Mouse (Mus musculus) kidney, embryonic 15.5 days (tissue): ENCODE results near the gene Irf2. TPM values are rescaled to one million over a fixed set of nuclear protein-coding genes. Genes with fewer than 3 reads are reported as not detected.
A peak's percentile ranks its signal among the peaks of the same experiment; 100 is the strongest.

ENCODE experiments used
- ATAC-seq: fragments of 200-750 bp; cut with Nextera tagmentation; replicated peaks from 2 replicates; pipeline ENCODE4 v1.8.0; 2017; ENCODE audit warnings: moderate TSS enrichment; ENCODE audit not compliant: low FRiP score
- H3K27ac ChIP-seq: fragments of 300-500 bp; sonication (generic); 2 replicates; pipeline ENCODE4 v1.5.1; 2015; ENCODE audit warnings: mild to moderate bottlenecking, inconsistent platforms
- H3K27me3 ChIP-seq: fragments of 300-500 bp; sonication (generic); 2 replicates; pipeline ENCODE4 v1.6.1; 2015; ENCODE audit warnings: inconsistent platforms
- H3K36me3 ChIP-seq: fragments of 300-500 bp; sonication (generic); 2 replicates; pipeline ENCODE4 v1.6.1; 2015; ENCODE audit warnings: inconsistent platforms
- H3K4me1 ChIP-seq: fragments of 300-500 bp; sonication (generic); 2 replicates; pipeline ENCODE4 v1.6.1; 2015; ENCODE audit warnings: inconsistent platforms
- H3K4me2 ChIP-seq: fragments of 300-500 bp; sonication (generic); 2 replicates; pipeline ENCODE4 v1.6.1; 2015; ENCODE audit warnings: moderate library complexity, mild to moderate bottlenecking, inconsistent platforms
- H3K4me3 ChIP-seq: fragments of 300-500 bp; sonication (generic); replicated peaks from 2 replicates; pipeline ENCODE4 v1.5.1; 2015; ENCODE audit warnings: mild to moderate bottlenecking, inconsistent platforms
- H3K9ac ChIP-seq: fragments of 300-500 bp; sonication (generic); 2 replicates; pipeline ENCODE4 v1.6.1; 2015; ENCODE audit warnings: mild to moderate bottlenecking, inconsistent platforms
- H3K9me3 ChIP-seq: fragments of 300-500 bp; sonication (generic); replicated peaks from 2 replicates; pipeline ENCODE4 v1.6.1; 2016; ENCODE audit warnings: inconsistent platforms
- WGBS: fragments of 180-500 bp; shearing (Covaris S2); methylation state at CpG from one replicate; pipeline ENCODE4 v1.1.7; 2015; ENCODE audit warnings: mixed read lengths; 5-methylcytosine and 5-hydroxymethylcytosine counted together
- polyA plus RNA-seq: library from polyadenylated mRNA; unstranded; fragments of >200 nt; fragmentation: Nextera tagmentation; extraction: Ambion mirVana; gene quantifications from 2 replicates; pipeline ENCODE4 v1.2.1, GENCODE M21; 2015

The Irf2 gene
- polyA plus RNA-seq, 1 experiment from 2014 or later = 18.4 TPM

DNA sequence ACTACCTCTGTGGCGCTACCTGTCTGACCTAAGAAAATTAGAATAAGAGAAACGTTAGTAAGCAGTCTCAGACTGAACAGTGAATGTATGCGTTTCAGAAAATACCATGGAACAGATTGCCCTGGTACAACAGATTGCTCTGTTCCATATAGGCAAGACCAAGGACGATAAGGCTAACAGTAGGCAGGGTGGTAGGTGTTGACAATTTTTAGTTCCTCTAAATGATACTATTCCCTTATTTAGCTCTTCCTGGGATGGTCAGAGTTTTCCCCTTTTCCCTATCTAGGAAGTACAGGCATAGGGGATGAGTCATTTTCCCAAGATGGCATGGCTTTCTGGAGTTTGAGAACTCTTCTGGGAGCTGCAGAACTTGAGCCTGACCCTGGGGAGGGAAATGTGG is 73.4 kb downstream of the Irf2 start:
- H3K27ac ChIP-seq = no peak overlapping the region
- H3K36me3 ChIP-seq = peaks cover 48% of the 10 kb centered on the region
- no peak for ATAC-seq
- H3K9ac ChIP-seq = no peak overlapping the region
- H3K4me3 ChIP-seq = no peak overlapping the region
- no peak overlapping the region for H3K4me2 ChIP-seq
- no peaks in the 10 kb centered on the region for H3K9me3 ChIP-seq
- H3K27me3 ChIP-seq = no peaks in the 10 kb centered on the region
- peaks cover under 1% of the 10 kb centered on the region; the same call in 1 of the 2 replicates for H3K4me1 ChIP-seq
- 89% methylated on average over 4 of the region's 4 CpGs for WGBS

DNA sequence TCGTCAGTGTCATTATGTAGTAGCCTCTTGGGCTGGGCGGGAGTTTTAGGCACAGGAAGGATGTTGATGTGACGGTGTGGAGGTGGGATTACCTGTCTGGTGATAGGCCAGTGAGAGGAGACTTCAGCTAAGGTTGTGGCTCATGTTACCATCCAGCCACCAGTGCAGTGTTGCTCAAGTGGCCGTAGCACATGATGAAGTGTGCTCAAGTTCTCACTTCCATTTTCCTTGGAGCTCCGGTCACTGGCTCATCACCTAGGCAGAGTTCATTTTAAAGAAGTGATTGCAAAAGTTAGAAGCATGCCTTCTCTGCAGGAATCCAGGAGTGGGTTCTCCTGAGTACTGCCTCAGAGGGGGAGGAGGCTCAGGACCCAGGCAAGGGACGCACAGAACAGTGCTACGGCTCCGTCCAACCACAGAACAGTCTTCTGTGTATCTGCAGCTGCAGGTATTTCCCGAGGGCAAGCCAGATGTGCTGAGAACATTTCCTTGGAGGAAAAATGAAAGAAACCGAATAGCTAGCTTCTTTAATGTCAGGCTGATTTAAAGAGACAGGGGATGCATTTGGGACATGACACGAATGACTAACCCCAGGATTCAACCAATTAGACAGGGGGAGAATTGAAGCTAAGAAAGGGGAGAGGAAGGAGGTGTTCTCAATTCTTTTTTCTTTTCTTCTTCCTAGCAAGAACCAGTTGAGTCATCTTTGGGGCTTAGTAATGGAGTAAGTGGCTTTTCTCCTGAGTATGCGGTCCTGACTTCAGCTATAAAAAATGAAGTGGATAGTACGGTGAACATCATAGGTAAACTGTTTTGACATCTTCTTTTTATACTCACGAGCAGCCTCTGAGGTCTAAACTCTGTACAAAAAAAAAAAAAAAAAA is 78.8 kb downstream of the Irf2 start:
- Histone ChIP-seq H3K36me3 (peaks cover 52% of the 10 kb centered on the region), H3K9ac (no peak overlapping the region), H3K27me3 (no peaks in the 10 kb centered on the region), H3K4me1 (peaks cover 8% of the 10 kb centered on the region), H3K9me3 (no peaks in the 10 kb centered on the region), H3K4me3 (no peak overlapping the region), H3K4me2 (no peak overlapping the region), H3K27ac (no peak overlapping the region)
- WGBS = 62% methylated on average over 14 of the region's 14 CpGs
- no peak for ATAC-seq

DNA sequence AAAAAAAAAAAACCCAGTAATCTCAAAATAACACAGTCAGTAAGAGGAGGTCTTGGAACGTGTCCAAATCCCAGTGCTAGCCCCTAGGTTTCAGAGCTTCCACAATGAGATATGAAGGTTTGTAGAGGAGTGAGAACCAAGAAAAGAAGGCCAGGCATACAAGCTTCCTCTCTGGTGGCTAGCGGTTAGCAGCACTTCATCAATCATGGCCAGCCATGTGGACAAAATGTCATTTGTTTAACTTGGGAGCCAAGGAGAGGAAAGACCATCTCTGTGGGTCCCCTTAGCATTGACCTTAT is 79.4 kb downstream of the Irf2 start:
- 52% methylated on average over 2 of the region's 2 CpGs for WGBS
- H3K4me1 ChIP-seq = peaks cover 8% of the 10 kb centered on the region
- H3K9ac ChIP-seq = no peak overlapping the region
- H3K36me3 ChIP-seq = peaks cover 57% of the 10 kb centered on the region
- H3K27me3 ChIP-seq = no peaks in the 10 kb centered on the region
- no peak overlapping the region for H3K4me2 ChIP-seq
- ATAC-seq = no peak
- no peak overlapping the region for H3K4me3 ChIP-seq
- H3K27ac ChIP-seq = no peak overlapping the region
- no peaks in the 10 kb centered on the region for H3K9me3 ChIP-seq

DNA sequence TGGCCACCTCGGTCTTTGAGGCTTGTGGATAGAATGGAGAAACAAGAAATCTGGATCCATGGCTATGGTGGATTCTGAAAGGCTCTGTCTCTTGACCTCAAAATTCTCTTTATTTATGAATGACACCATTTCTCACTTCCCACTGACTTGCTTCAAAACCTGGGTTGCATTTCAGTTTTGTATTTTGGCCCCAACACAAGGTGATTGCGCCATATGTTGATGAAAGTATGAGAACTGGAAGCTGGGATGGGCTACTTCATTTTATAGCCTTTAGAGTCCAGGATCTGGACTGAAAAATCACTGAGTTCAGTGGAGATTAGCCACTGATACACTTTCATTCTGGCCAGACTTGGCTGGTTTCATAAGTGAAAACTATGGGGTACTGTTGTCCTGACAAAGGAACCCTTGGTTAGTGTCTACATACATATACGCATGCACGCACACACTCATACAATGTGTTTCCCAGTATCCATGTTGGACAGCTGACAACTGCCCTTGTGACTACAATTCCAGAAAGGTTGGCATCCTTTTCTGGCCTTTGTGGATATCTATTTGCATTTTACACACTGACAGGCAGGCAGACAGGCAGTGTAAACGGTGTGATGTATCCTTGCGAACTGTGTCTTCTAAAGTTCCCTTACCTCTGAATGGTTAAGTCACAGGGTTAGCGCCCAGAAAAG is 89.3 kb downstream of the Irf2 start:
- no peak overlapping the region for H3K9ac ChIP-seq
- no peak for ATAC-seq
- no peak overlapping the region for H3K4me3 ChIP-seq
- 0 out of 2 replicates have a peak, but pooled peaks cover 3% of the 10 kb centered on the region for H3K4me1 ChIP-seq
- no peak overlapping the region for H3K27ac ChIP-seq
- no peaks in the 10 kb centered on the region for H3K27me3 ChIP-seq
- 89% methylated on average over 7 of the region's 7 CpGs for WGBS
- H3K36me3 ChIP-seq = peaks cover 7% of the 10 kb centered on the region; the same call in 1 of the 2 replicates
- no peak overlapping the region for H3K4me2 ChIP-seq
- no peaks in the 10 kb centered on the region for H3K9me3 ChIP-seq

DNA sequence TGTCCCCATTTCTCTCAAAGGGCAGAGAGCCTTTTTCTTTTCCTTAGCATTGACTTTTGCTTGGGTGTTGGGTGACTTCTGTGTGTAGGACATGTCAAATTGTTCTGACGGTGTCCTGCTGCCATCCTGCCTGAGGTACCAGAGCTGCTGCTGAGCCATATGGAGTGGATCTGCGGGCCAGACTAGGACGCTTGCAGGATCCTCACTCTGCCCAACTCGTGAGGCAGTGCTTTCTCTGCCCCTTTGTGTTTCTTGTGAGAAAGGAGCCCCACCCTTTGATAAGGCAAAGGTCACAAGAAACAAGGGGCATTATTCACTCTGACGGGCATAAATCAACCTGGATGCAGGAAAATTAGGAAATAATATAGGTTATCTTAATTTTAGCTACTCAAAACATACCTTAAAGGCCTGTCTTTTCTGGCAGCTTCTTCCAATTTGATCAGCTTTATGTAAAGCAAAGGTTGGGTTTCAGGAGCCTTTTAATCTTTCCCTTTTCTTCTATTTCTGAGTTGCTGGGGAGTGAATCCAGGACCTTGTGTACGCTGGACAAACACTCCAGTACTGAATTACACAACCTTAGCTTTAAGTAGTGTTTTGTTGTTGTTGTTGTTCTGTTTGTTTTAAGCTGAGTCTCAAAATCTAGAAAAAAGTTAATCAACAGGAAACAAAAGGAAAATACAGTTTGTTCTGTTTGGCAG is 90.0 kb downstream of the Irf2 start:
- no peaks in the 10 kb centered on the region for H3K27me3 ChIP-seq
- H3K27ac ChIP-seq = no peak overlapping the region
- 0 out of 2 replicates have a peak, but pooled peaks cover 3% of the 10 kb centered on the region for H3K4me1 ChIP-seq
- no peak for ATAC-seq
- H3K9ac ChIP-seq = no peak overlapping the region
- 66% methylated on average over 6 of the region's 6 CpGs for WGBS
- H3K4me2 ChIP-seq = no peak overlapping the region
- no peak overlapping the region for H3K4me3 ChIP-seq
- no peaks in the 10 kb centered on the region for H3K9me3 ChIP-seq
- H3K36me3 ChIP-seq = 0 out of 2 replicates have a peak, but pooled peaks cover under 1% of the 10 kb centered on the region

DNA sequence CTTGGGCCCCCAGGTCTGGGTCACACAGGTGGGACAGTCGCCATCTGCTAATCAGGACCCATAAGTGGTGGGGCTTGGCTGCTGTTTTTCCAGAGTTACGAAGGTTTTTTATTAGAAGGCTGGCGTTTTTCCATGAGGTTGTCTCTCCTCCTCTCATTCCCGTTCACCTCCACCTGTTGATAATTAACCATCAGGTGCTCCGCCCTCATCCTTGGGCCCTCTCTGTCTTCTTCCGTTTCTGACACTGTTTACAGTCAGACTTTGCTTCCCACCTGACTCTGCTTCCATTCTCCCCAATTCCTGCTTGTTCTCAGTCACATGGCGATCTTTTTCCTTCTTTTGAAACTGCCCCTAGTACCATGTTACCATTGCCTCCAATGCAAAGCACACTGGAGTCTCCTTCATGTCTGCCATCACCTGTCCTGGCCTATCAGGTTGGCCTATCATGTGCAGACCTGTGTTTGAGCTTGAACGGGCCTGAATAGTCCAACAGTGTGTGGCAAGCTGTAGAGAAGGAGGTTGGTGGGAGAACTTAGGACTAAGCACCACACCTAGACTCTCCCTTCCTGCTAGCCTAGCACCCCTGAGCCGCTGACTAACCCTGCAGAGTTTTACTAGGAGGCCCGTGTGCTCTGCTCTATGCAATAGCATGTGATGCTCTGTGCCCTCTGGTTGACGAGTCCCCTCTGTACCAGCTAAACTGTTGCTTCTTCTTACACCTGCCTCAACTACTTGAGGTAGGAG is 90.8 kb downstream of the Irf2 start:
- Histone ChIP-seq H3K27ac (no peak overlapping the region), H3K9me3 (no peaks in the 10 kb centered on the region), H3K27me3 (no peaks in the 10 kb centered on the region), H3K36me3 (no peaks in the 10 kb centered on the region), H3K4me2 (no peak overlapping the region), H3K9ac (no peak overlapping the region), H3K4me1 (0 out of 2 replicates have a peak, but pooled peaks cover 3% of the 10 kb centered on the region), H3K4me3 (no peak overlapping the region)
- 68% methylated on average over 11 of the region's 11 CpGs for WGBS
- ATAC-seq = no peak

DNA sequence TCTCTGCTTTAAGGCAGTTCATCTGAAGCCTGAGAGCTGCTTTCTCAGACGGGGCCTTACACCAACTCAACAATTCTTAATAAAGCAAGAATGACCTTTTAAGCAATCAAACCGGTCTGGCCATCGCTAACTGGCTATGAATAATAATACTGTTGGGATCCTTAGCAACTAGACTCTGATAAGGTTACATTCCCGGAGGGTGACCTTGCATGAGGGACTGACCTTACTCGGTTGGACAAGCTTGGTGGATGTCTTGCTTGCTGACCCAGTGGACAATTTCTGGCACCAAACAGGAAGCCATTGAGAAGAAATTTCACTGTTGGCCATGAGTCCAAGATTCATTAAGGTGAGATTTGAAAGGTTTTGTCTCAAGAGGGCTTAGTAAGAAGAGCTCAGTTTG is 92.4 kb downstream of the Irf2 start:
- WGBS = 71% methylated on average over 5 of the region's 5 CpGs
- no peaks in the 10 kb centered on the region for H3K36me3 ChIP-seq
- peak overlapping the region; percentile 23; the same call in 1 of the 2 replicates for H3K27ac ChIP-seq
- no peaks in the 10 kb centered on the region for H3K27me3 ChIP-seq
- H3K4me1 ChIP-seq = 0 out of 2 replicates have a peak, but pooled peaks cover 3% of the 10 kb centered on the region
- no peak for ATAC-seq
- no peaks in the 10 kb centered on the region for H3K9me3 ChIP-seq
- H3K4me3 ChIP-seq = no peak overlapping the region
- H3K9ac ChIP-seq = no peak overlapping the region
- no peak overlapping the region for H3K4me2 ChIP-seq

DNA sequence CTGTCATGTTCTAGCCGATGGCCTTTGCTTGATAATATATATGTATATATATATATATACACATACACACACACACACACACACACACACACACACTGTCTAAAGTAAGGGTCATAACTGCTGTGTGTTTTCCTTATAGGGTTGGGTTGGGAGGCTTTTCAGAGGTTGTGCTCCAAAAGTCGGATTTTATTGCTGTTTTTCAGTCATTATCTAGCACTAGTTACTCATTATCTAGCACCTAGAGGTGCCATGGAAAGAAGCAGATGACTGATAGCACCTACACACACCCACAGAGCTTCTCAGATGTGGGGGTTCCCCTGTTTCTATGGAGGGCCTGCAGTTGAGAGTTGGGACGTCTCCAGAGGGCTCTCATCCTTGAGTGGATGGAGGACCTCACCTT is 92.9 kb downstream of the Irf2 start:
- 0 out of 2 replicates have a peak, but pooled peaks cover 3% of the 10 kb centered on the region for H3K4me1 ChIP-seq
- H3K27ac ChIP-seq = no peak overlapping the region
- H3K9ac ChIP-seq = no peak overlapping the region
- H3K9me3 ChIP-seq = no peaks in the 10 kb centered on the region
- ATAC-seq = no peak
- H3K36me3 ChIP-seq = 0 out of 2 replicates have a peak, but pooled peaks cover 4% of the 10 kb centered on the region
- H3K4me2 ChIP-seq = no peak overlapping the region
- WGBS = 69% methylated on average over 3 of the region's 3 CpGs
- H3K4me3 ChIP-seq = no peak overlapping the region
- H3K27me3 ChIP-seq = no peaks in the 10 kb centered on the region

DNA sequence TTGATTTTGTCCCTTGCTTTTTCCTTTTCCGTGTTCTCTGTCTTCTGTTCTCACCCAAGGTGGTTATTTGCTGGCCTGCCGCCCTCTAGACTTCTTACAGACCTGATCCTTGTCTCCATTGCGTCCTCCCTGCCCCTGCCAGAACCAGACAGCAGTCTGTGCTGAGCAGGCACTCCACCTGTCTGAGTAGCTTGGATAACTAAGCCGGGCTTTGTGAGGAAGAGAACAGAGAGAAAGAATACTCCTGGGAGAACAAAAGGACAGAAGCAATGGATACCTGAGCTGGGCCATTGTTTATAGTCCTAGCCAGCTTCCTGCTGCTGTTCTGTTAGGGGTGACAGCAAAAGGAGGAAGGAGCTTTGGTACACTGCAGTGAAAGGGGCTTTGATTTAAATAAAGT is 94.2 kb downstream of the Irf2 start:
- ATAC-seq = no peak
- H3K4me3 ChIP-seq = no peak overlapping the region
- WGBS = 69% methylated on average over 4 of the region's 4 CpGs

DNA sequence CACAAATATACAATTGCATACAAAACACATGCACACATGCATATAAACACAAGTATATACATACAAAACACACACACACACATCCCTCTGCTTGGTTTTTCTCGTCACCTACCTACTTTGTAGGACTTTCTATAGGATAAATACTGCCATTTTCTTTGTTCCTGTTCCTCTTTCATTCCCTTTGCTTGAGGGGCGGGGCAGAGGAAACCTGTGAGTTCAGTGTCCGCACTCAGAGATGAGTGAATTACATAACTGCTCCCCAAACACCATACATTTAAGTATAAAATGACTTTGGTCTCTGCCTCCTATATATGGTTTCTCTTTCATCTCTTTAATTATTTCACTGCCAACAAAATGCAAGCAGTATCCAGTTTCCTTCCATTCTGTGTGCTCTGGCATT is 94.9 kb downstream of the Irf2 start:
- H3K4me1 ChIP-seq = 0 out of 2 replicates have a peak, but pooled peaks cover 1% of the 10 kb centered on the region

More for the DNA sequence above, 94.2 kb downstream of the Irf2 start:
- Histone ChIP-seq H3K27me3 (no peaks in the 10 kb centered on the region), H3K4me2 (no peak overlapping the region), H3K36me3 (peaks cover 15% of the 10 kb centered on the region), H3K4me1 (0 out of 2 replicates have a peak, but pooled peaks cover 3% of the 10 kb centered on the region), H3K9me3 (no peaks in the 10 kb centered on the region), H3K9ac (no peak overlapping the region), H3K27ac (no peak overlapping the region)

DNA sequence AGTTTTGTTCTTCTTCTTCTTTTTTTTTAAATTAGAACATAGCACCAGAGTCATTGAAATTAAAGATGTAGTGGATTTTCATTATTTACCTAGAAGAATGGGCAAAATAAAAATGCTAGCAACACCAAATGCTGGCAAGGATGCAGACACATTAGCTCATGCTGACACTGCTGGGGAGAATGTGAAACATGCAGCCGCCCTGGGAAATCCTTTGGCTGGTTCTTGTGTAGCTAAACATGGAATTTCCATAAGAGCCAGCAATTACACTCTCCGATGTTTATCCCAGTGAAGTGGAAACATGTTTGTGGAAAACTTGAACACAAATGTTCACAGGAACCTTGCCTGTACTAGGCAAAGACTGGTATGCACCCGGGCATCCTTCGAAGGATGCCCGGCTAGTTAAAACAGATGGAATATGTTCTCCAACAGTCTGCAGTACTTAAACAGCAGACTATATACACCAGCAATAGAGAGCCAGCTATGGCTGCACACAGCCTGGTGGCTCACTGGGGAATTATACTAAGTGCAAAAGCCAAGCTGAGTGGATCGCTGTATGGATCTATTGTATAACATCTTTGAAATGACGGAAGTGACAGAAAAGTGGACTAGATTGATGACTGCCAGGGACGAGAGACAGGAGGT is 96.6 kb downstream of the Irf2 start:
- WGBS = 90% methylated on average over 8 of the region's 8 CpGs
- Histone ChIP-seq H3K9ac (no peak overlapping the region), H3K4me1 (no peaks in the 10 kb centered on the region), H3K4me3 (no peak overlapping the region), H3K27ac (no peak overlapping the region), H3K27me3 (no peaks in the 10 kb centered on the region), H3K4me2 (no peak overlapping the region), H3K36me3 (peaks cover 36% of the 10 kb centered on the region), H3K9me3 (no peaks in the 10 kb centered on the region)
- ATAC-seq = no peak

More for the DNA sequence above, 94.9 kb downstream of the Irf2 start:
- no peaks in the 10 kb centered on the region for H3K9me3 ChIP-seq
- no peak overlapping the region for H3K9ac ChIP-seq
- H3K27ac ChIP-seq = no peak overlapping the region
- H3K4me3 ChIP-seq = no peak overlapping the region
- no peaks in the 10 kb centered on the region for H3K27me3 ChIP-seq
- H3K36me3 ChIP-seq = peaks cover 21% of the 10 kb centered on the region
- H3K4me2 ChIP-seq = no peak overlapping the region
- no peak for ATAC-seq
- 93% methylated on average over 3 of the region's 3 CpGs for WGBS
